Mouse (Mus musculus) liver, embryonic 13.5 days (tissue): ENCODE measurements around the gene H2-Q4. TPM values are rescaled to one million over a fixed set of nuclear protein-coding genes. Genes with fewer than 3 reads are reported as not detected.
"Not testable (repeated sequence)": the region's sequence is repeated elsewhere in the genome, so short reads cannot be mapped to it uniquely, and the experiment has no call there.

Experiments
- ATAC-seq: fragments of 200-750 bp; cut with Nextera tagmentation; 2 replicates; pipeline ENCODE4 v1.8.0; 2017; ENCODE audit warnings: low read depth, mild to moderate bottlenecking, moderate number of reproducible peaks, moderate library complexity
- DNase-seq: peaks from one replicate; pipeline ENCODE4 v3.0.0; 2022
- H3K27ac ChIP-seq: fragments of 300-500 bp; sonication (generic); 2 replicates; pipeline ENCODE4 v1.5.1; 2015; ENCODE audit warnings: moderate library complexity, mild to moderate bottlenecking, inconsistent platforms
- H3K27me3 ChIP-seq: fragments of 300-500 bp; sonication (generic); 2 replicates; pipeline ENCODE4 v1.6.1; 2015; ENCODE audit warnings: mild to moderate bottlenecking, inconsistent platforms
- H3K36me3 ChIP-seq: fragments of 300-500 bp; sonication (generic); 2 replicates; pipeline ENCODE4 v1.6.1; 2015; ENCODE audit warnings: mild to moderate bottlenecking, inconsistent platforms
- H3K4me1 ChIP-seq: fragments of 300-500 bp; sonication (generic); replicated peaks from 2 replicates; pipeline ENCODE4 v1.6.1; 2015; ENCODE audit warnings: inconsistent platforms
- H3K4me2 ChIP-seq: fragments of 300-500 bp; sonication (generic); 2 replicates; pipeline ENCODE4 v1.6.1; 2015; ENCODE audit warnings: inconsistent platforms, mild to moderate bottlenecking, moderate library complexity
- H3K4me3 ChIP-seq: fragments of 300-500 bp; sonication (generic); replicated peaks from 2 replicates; pipeline ENCODE4 v1.5.1; 2015; ENCODE audit warnings: mild to moderate bottlenecking, inconsistent platforms
- H3K9ac ChIP-seq: fragments of 300-500 bp; sonication (generic); 2 replicates; pipeline ENCODE4 v1.6.1; 2015; ENCODE audit warnings: mild to moderate bottlenecking, inconsistent platforms
- H3K9me3 ChIP-seq: fragments of 300-500 bp; sonication (generic); replicated peaks from 2 replicates; pipeline ENCODE4 v1.6.1; 2016; ENCODE audit warnings: inconsistent platforms
- WGBS: fragments of 180-500 bp; shearing (Covaris S2); methylation state at CpG from one replicate; pipeline ENCODE4 v1.1.7; 2015; ENCODE audit not compliant: insufficient replicate concordance; 5-methylcytosine and 5-hydroxymethylcytosine counted together
- polyA plus RNA-seq: library from polyadenylated mRNA; unstranded; fragments of >200 nt; fragmentation: Nextera tagmentation; extraction: Ambion mirVana; gene quantifications from 2 replicates; pipeline ENCODE4 v1.2.1, GENCODE M21; 2015

Gene H2-Q4
- polyA plus RNA-seq, result 1.7 and 2.0 TPM in 2 replicates

- Histone ChIP-seq H3K27me3 (peaks cover 30% of the 10 kb centered on the region), H3K4me2 (peak within 1 kb of the TSS; percentile 75), H3K4me1 (peaks cover 4% of the 10 kb centered on the region; the same call in 1 of the 2 replicates), H3K36me3 (no peaks in the 10 kb centered on the region), H3K27ac (no peak within 1 kb of the TSS; the same call in 1 of the 2 replicates), H3K9ac (peak within 1 kb of the TSS; percentile 61), H3K9me3 (no peaks in the 10 kb centered on the region), H3K4me3 (peak within 1 kb of the TSS; percentile 62)
- 2% methylated on average over 16 of the region's 16 CpGs for WGBS
- ATAC-seq, result peak; percentile 80
- no peak for DNase-seq
Observed at GRCm38 (mm10) chr17:35379369-35379728, at the start of gene H2-Q4. Gene H2-Q4, plus strand, starts transcription at chr17:35379617.

DNA sequence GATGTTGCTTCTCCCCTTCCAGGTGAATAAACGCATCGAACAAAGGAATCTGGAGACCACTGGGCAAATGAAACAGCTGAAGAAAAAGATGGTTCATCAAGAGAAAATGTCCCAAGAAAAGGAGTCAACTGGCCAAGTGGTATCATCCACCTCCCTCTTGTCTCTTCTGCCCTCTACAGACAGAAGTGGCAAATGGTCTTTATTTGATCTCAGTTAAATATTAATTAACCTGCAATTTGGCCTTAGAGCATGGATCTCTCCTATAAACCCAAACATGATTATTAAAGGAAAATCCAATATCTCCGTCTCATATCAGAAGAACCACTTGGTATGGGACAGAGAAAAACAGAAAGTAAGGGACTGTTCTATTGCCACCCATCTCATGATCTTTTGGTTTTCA lies 49.7 kb upstream of the H2-Q4 start:
- H3K36me3 ChIP-seq, H3K4me2 ChIP-seq, H3K27me3 ChIP-seq, DNase-seq, H3K4me3 ChIP-seq, H3K4me1 ChIP-seq, H3K9me3 ChIP-seq, ATAC-seq, H3K9ac ChIP-seq, H3K27ac ChIP-seq: not testable (repeated sequence)
- 40% methylated on average over 3 of the region's 3 CpGs for WGBS

DNA sequence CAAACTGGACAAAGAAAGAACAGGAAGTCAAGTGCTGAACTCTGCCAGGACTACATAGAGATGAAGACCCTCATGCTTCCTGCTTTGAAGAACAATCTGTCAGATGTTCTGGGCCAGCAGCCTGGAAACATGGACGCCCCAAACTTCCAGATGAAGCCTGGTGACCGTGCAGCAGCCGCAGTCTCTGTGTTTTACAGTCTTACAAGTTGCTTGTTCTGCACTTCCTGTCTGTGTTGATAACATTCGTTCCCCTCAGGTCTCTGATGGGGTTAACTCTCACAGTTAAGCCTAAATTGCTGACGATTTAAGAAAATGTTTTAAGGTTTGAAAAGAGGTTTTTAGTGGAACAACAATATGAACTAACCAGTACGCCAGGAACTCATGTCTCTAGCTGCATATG lies 47.9 kb upstream of the H2-Q4 start:
- not testable (repeated sequence) for H3K9ac ChIP-seq, H3K27me3 ChIP-seq, DNase-seq, H3K4me1 ChIP-seq, H3K36me3 ChIP-seq, H3K4me3 ChIP-seq, H3K4me2 ChIP-seq, ATAC-seq, H3K27ac ChIP-seq, H3K9me3 ChIP-seq
- WGBS, result 36% methylated on average over 6 of the region's 6 CpGs

DNA sequence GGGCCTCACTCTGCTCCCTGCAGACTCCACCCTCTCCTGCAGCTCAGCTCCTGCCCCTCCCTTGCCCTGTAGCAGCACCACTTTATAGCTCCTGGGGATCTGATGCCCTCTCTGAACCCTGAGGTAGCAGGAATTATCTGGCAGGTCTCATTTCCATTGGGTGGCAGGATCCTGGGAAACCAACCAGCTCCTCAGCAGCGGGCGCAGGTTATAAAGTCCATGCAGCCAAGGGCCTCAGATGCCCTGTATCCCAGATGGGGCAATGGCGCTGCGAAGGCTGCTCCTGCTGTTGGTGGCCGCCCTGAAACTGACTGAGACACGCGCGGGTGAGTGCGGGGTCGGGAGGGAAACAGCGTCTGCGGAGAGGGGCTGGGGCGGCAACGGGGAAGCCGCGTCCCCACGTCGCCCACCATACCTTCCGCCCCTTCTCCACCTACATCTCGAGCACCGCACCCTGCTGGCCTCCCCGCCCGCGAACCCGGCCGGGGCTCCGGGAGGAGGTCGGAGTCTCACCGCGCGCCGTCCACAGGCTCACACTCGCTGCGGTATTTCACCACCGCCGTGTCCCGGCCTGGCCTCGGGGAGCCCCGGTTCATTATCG lies 37.2 kb upstream of the H2-Q4 start, which contains the start of gene H2-Q2:
TSS of gene H2-Q2 (plus strand) at position 172 of the 601 bp plus-strand sequence.
- 1% methylated on average over 40 of the region's 40 CpGs for WGBS
- no peak for ATAC-seq
- peak within 1 kb of the TSS; percentile 13; the same call in 1 of the 2 replicates for H3K9ac ChIP-seq

GRCm38 (mm10) chr17:35342711-35343476 lies 36.5 kb upstream of the H2-Q4 start:
- no peak; the same call in 1 of the 2 replicates for ATAC-seq
- peaks cover 60% of the 10 kb centered on the region for H3K27me3 ChIP-seq
- H3K27ac ChIP-seq, result no peak overlapping the region
- H3K4me2 ChIP-seq, result peak overlapping the region; percentile 60
- no peaks in the 10 kb centered on the region for H3K36me3 ChIP-seq
- H3K9me3 ChIP-seq, result no peaks in the 10 kb centered on the region
- 2% methylated on average over 46 of the region's 46 CpGs for WGBS
- no peak for DNase-seq
- 0 out of 2 replicates have a peak, but pooled peaks cover 4% of the 10 kb centered on the region for H3K4me1 ChIP-seq
- peak overlapping the region; percentile 46 for H3K4me3 ChIP-seq
- H3K9ac ChIP-seq, result peak overlapping the region; percentile 13; the same call in 1 of the 2 replicates

More for the DNA sequence above, 37.2 kb upstream of the H2-Q4 start, which contains the start of gene H2-Q2:
- no peak for DNase-seq
- Histone ChIP-seq H3K27ac (no peak within 1 kb of the TSS), H3K4me1 (0 out of 2 replicates have a peak, but pooled peaks cover 4% of the 10 kb centered on the region), H3K4me3 (peak within 1 kb of the TSS; percentile 46), H3K36me3 (no peaks in the 10 kb centered on the region), H3K4me2 (peak within 1 kb of the TSS; percentile 60), H3K9me3 (no peaks in the 10 kb centered on the region), H3K27me3 (peaks cover 60% of the 10 kb centered on the region)

DNA sequence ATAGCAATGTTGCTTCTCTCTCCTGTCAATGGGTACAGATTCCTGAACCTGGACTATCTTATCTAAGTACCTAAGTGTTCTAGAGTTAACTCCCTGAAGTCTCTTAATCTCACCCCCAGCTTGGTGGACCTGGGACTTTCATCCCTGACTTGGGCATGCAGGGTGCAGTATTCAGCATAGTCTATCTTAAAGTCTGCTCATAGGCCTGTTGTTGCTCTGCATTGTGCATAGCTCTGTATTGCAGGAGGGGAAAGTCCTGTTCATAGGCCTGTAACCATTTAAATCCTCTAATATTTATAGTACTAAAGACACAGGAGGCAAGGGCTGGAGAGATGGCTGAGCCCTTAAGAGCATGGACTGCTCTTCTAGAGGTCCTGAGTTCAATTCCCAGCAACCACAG lies 31.8 kb upstream of the H2-Q4 start:
- not testable (repeated sequence) for ATAC-seq, DNase-seq, H3K4me2 ChIP-seq, H3K36me3 ChIP-seq, H3K9ac ChIP-seq, H3K4me1 ChIP-seq, H3K9me3 ChIP-seq, H3K4me3 ChIP-seq, H3K27ac ChIP-seq
- peaks cover 26% of the 10 kb centered on the region for H3K27me3 ChIP-seq

GRCm38 (mm10) chr17:35353275-35353674 lies 26.1 kb upstream of the H2-Q4 start:
- not testable (repeated sequence) for ATAC-seq, H3K4me3 ChIP-seq, H3K4me2 ChIP-seq, H3K4me1 ChIP-seq, H3K27ac ChIP-seq, H3K9me3 ChIP-seq, H3K36me3 ChIP-seq, H3K9ac ChIP-seq, DNase-seq
- peaks cover 14% of the 10 kb centered on the region for H3K27me3 ChIP-seq
- 30% methylated on average over 6 of the region's 6 CpGs for WGBS

GRCm38 (mm10) chr17:35354071-35354470 lies 25.3 kb upstream of the H2-Q4 start:
- ATAC-seq, result no peak
- H3K36me3 ChIP-seq, result no peaks in the 10 kb centered on the region
- WGBS, result 73% methylated on average over 2 of the region's 2 CpGs
- H3K4me2 ChIP-seq, result no peak overlapping the region
- H3K27me3 ChIP-seq, result peaks cover 22% of the 10 kb centered on the region
- no peaks in the 10 kb centered on the region for H3K4me1 ChIP-seq
- no peaks in the 10 kb centered on the region for H3K9me3 ChIP-seq
- H3K27ac ChIP-seq, result no peak overlapping the region
- H3K4me3 ChIP-seq, result no peak overlapping the region
- no peak overlapping the region for H3K9ac ChIP-seq
- no peak for DNase-seq

GRCm38 (mm10) chr17:35357086-35357485 lies 22.3 kb upstream of the H2-Q4 start:
- no peak overlapping the region for H3K9ac ChIP-seq
- DNase-seq (no peak), ATAC-seq (no peak)
- WGBS, result 8% methylated on average over 1 of the region's 1 CpGs
- H3K27me3 ChIP-seq, result peaks cover 30% of the 10 kb centered on the region
- no peak overlapping the region for H3K27ac ChIP-seq
- no peaks in the 10 kb centered on the region for H3K4me1 ChIP-seq
- H3K4me2 ChIP-seq, result no peak overlapping the region
- H3K9me3 ChIP-seq, result no peaks in the 10 kb centered on the region
- H3K4me3 ChIP-seq, result no peak overlapping the region
- H3K36me3 ChIP-seq, result no peaks in the 10 kb centered on the region

DNA sequence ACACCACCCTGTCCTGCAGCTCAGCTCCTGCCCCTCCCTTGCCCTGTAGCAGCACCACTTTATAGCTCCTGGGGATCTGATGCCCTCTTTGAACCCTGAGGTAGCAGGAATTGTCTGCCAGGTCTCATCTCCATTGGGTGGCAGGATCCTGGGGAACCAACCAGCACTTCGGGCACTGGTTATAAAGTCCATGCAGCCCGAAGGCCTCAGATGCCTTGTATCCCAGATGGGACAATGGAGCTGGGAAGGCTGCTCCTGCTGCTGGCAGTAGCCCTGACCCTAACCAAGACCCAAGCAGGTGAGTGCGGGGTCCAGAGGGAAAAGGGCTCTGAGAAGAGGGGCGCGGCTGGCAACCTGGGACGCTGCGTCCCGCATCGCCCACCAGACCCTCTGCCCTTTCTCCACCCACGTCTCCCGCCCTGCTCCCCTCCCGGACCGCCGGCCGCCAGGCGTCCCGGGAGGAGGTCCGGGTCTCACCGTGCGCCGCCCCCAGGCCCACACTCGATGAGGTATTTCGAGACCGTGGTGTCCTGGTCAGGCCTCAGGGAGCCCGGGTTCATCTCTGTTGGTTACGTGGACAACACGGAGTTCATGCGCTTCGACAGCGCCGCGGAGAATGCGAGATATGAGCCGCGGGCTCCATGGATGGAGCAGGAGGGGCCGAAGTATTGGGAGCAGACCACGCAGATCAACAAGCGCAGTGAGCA lies 20.5 kb upstream of the H2-Q4 start:
- no peaks in the 10 kb centered on the region for H3K36me3 ChIP-seq
- DNase-seq (no peak), ATAC-seq (no peak)
- H3K27ac ChIP-seq, result no peak overlapping the region
- H3K4me1 ChIP-seq, result no peaks in the 10 kb centered on the region
- no peak overlapping the region for H3K9ac ChIP-seq
- peak overlapping the region; percentile 51 for H3K4me2 ChIP-seq
- H3K9me3 ChIP-seq, result peaks cover 7% of the 10 kb centered on the region; the same call in 1 of the 2 replicates
- H3K27me3 ChIP-seq, result peaks cover 30% of the 10 kb centered on the region
- peak overlapping the region; percentile 40 for H3K4me3 ChIP-seq
- 8% methylated on average over 38 of the region's 38 CpGs for WGBS

GRCm38 (mm10) chr17:35359470-35359862 lies 20.0 kb upstream of the H2-Q4 start:
- peaks cover 7% of the 10 kb centered on the region; the same call in 1 of the 2 replicates for H3K9me3 ChIP-seq
- H3K9ac ChIP-seq, result no peak overlapping the region
- H3K27ac ChIP-seq, result no peak overlapping the region

More at GRCm38 (mm10) chr17:35359470-35359862, 20.0 kb upstream of the H2-Q4 start:
- peaks cover 30% of the 10 kb centered on the region for H3K27me3 ChIP-seq
- peak overlapping the region; percentile 40 for H3K4me3 ChIP-seq
- H3K4me2 ChIP-seq, result peak overlapping the region; percentile 51
- H3K4me1 ChIP-seq, result no peaks in the 10 kb centered on the region
- 22% methylated on average over 21 of the region's 21 CpGs for WGBS
- DNase-seq (no peak), ATAC-seq (no peak)
- H3K36me3 ChIP-seq, result no peaks in the 10 kb centered on the region
